Mouse (Mus musculus): ENCODE data around the gene Tnfsf18. TPM values are rescaled to one million over a fixed set of nuclear protein-coding genes. Genes with fewer than 3 reads are reported as not detected.

The Tnfsf18 gene
- 0.37 TPM for polyA plus RNA-seq (2014; fragmentation: Illumina TruSeq; extraction: RNeasy Lipid Tissue Mini Kit (QIAGEN cat#74804); ENCODE audit: low read depth, low replicate concordance)

DNA sequence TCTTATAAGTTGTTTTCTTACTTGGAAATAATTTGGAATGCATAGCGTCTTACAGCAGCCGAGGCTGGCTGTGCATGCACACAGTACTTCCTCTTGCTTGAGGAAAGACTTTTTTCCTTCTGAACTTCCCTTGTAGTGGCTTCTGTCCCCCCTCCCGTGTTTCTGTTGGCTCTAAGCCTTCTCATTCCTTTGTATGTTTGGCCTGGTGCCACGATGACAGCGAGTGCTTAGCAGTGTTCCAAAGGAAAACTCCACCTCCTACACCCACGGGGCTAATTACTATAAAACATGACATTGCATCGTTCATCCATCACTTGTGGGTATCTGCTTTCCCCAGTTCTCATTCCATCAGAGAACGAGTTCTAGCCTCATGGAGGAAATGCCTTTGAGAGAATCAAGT is at the start of gene Tnfsf18:
TSS of gene Tnfsf18 (plus strand) at position 313 of the 400 bp plus-strand sequence.

Other genes starting within 250 kb of the Tnfsf18 start
- gene Prdx6, start 243.4 kb upstream of the Tnfsf18 start, polyA plus RNA-seq (2014; fragmentation: Illumina TruSeq; extraction: RNeasy Lipid Tissue Mini Kit (QIAGEN cat#74804); ENCODE audit: low read depth, low replicate concordance), result 275 TPM
- gene Tnfsf4, start 99.2 kb upstream of the Tnfsf18 start, polyA plus RNA-seq (2014; fragmentation: Illumina TruSeq; extraction: RNeasy Lipid Tissue Mini Kit (QIAGEN cat#74804); ENCODE audit: low read depth, low replicate concordance), result not detected

Measured in heart, adult 10 weeks (tissue).